Comparison of ENCODE assay signal across 11 mouse cellular contexts in the genomic region with DNA sequence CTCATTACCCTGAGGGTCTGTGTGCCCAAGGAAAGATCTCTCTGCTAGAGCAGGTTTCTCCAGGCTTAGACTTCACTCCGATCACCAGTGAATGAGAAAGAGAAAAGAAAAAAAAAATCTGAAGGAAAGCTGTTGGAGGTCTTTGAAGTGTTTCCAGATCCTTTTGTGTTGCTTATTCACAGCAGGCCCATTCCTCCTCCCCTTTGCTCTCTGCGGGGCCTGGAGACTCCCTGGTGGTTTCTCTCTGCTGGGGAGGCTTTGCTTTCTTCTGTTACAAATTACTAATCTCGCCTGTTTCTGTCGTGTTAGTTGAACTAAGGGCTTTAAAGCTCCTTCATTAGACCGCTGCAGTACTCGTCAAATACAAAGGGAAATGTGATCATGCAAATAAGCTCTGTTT.
A peak's percentile ranks its signal among the peaks of the same experiment; 100 is the strongest.
DNase-seq lines count a peak whose midpoint lies in the region; ATAC-seq and TF ChIP-seq lines count a peak whose summit lies in the region.
"Had no signal": no experiment of that assay in that cellular context is flagged by ENCODE, and none has a peak within 500 bp of the region (broad histone marks: within the 10 kb centered on the region; RNA-seq: fewer than 3 reads in every experiment).

No protein-coding gene starts in this region.

- no peaks in the 10 kb centered on the region for H3K9me3 ChIP-seq in lung, embryonic 14.5 days (ENCODE audit: low read depth, low read length)
- H3K9me3 ChIP-seq in forebrain, embryonic 16.5 days (ENCODE audit: control insufficient read depth, low read length), result no peaks in the 10 kb centered on the region
- H3K9me3 ChIP-seq in midbrain, embryonic 12.5 days, result no peaks in the 10 kb centered on the region
- H3K9me3 ChIP-seq in stomach, embryonic 16.5 days (replicated peaks; ENCODE audit: control insufficient read depth, low read length), result no peaks in the 10 kb centered on the region
- H3K9me3 ChIP-seq: stomach, embryonic 15.5 days had no signal

- DNase-seq in lung, embryonic 14.5 days, result peak; percentile 58
- no peak for DNase-seq in lung, adult 2 months
- no peak for DNase-seq in frontal cortex, postnatal 10 days (ENCODE audit: low spot score in 2 of 2)
- no peak for DNase-seq in frontal cortex, postnatal 25 days (ENCODE audit: low spot score in 2 of 2)
- DNase-seq in adrenal gland, postnatal 36 days, result no peak
- DNase-seq: heart, postnatal 14 days; lung, postnatal 4 days had no signal

- no peaks in the 10 kb centered on the region for H3K36me3 ChIP-seq in lung, embryonic 14.5 days (ENCODE audit: insufficient read depth)
- H3K36me3 ChIP-seq in forebrain, embryonic 16.5 days (ENCODE audit: control insufficient read depth, insufficient read depth), result no peaks in the 10 kb centered on the region
- no peaks in the 10 kb centered on the region for H3K36me3 ChIP-seq in midbrain, embryonic 12.5 days
- H3K36me3 ChIP-seq in stomach, embryonic 16.5 days (ENCODE audit: control insufficient read depth, insufficient read depth, low read length), result no peaks in the 10 kb centered on the region; the same call in 1 of the 2 replicates
- H3K36me3 ChIP-seq: stomach, embryonic 15.5 days had no signal

- WGBS in lung, embryonic 14.5 days, result 30% methylated on average over 6 of the region's 6 CpGs
- WGBS in lung, adult 2 months, result 61% methylated on average over 6 of the region's 6 CpGs
- 3% methylated on average over 6 of the region's 6 CpGs for WGBS in forebrain, embryonic 16.5 days
- WGBS in midbrain, embryonic 12.5 days, result 2% methylated on average over 6 of the region's 6 CpGs
- WGBS in stomach, embryonic 16.5 days, result 27% methylated on average over 6 of the region's 6 CpGs

- no peak for TF ChIP-seq CTCF in lung, embryonic 14.5 days (IDR thresholded peaks at IDR 0.05; ENCODE audit: low read depth)
- TF ChIP-seq CTCF in lung, adult 2 months (IDR thresholded peaks at IDR 0.05; ENCODE audit: insufficient read depth, low read length), result no peak

- no peak overlapping the region for H3K9ac ChIP-seq in lung, embryonic 14.5 days
- no peak overlapping the region for H3K9ac ChIP-seq in forebrain, embryonic 16.5 days (replicated peaks; ENCODE audit: low read depth, low read length)
- no peak overlapping the region for H3K9ac ChIP-seq in midbrain, embryonic 12.5 days (replicated peaks)
- no peak overlapping the region for H3K9ac ChIP-seq in stomach, embryonic 16.5 days (ENCODE audit: low read length)
- H3K9ac ChIP-seq: stomach, embryonic 15.5 days had no signal

- no peaks in the 10 kb centered on the region for H3K27me3 ChIP-seq in lung, embryonic 14.5 days (ENCODE audit: insufficient read depth, low read length)
- H3K27me3 ChIP-seq in forebrain, embryonic 16.5 days (replicated peaks; ENCODE audit: control insufficient read depth, insufficient read depth, low read length), result no peaks in the 10 kb centered on the region
- peaks cover 63% of the 10 kb centered on the region for H3K27me3 ChIP-seq in midbrain, embryonic 12.5 days
- no peaks in the 10 kb centered on the region for H3K27me3 ChIP-seq in stomach, embryonic 16.5 days (ENCODE audit: control insufficient read depth, insufficient read depth, low read length)
- H3K27me3 ChIP-seq: stomach, embryonic 15.5 days had no signal

- no peak overlapping the region for H3K4me2 ChIP-seq in lung, embryonic 14.5 days
- H3K4me2 ChIP-seq in forebrain, embryonic 16.5 days (ENCODE audit: low read length), result no peak overlapping the region
- H3K4me2 ChIP-seq in midbrain, embryonic 12.5 days (replicated peaks), result peak overlapping the region; percentile 4; the same call in 1 of the 2 replicates
- no peak overlapping the region for H3K4me2 ChIP-seq in stomach, embryonic 16.5 days (ENCODE audit: low read depth, low read length)
- H3K4me2 ChIP-seq: stomach, embryonic 15.5 days had no signal

- no peak for TF ChIP-seq POLR2A in lung, adult 2 months (IDR thresholded peaks at IDR 0.05; ENCODE audit: borderline replicate concordance, extremely low read depth, low read depth, low read length)

- peaks cover 11% of the 10 kb centered on the region for H3K4me1 ChIP-seq in lung, embryonic 14.5 days (ENCODE audit: insufficient read depth)
- no peaks in the 10 kb centered on the region; the same call in 1 of the 2 replicates for H3K4me1 ChIP-seq in lung, adult 2 months (ENCODE audit: control insufficient read depth, insufficient read depth, low read length)
- peaks cover 28% of the 10 kb centered on the region for H3K4me1 ChIP-seq in forebrain, embryonic 16.5 days (replicated peaks; ENCODE audit: control insufficient read depth, insufficient read depth, low read length)
- peaks cover 19% of the 10 kb centered on the region for H3K4me1 ChIP-seq in midbrain, embryonic 12.5 days
- H3K4me1 ChIP-seq in stomach, embryonic 16.5 days (ENCODE audit: control insufficient read depth, insufficient read depth, low read length), result peaks cover 21% of the 10 kb centered on the region

- no peak overlapping the region for H3K4me3 ChIP-seq in lung, embryonic 14.5 days (ENCODE audit: low read depth, low read length)
- no peak overlapping the region for H3K4me3 ChIP-seq in lung, adult 2 months (replicated peaks; ENCODE audit: extremely low read depth, low read depth, low read length)
- H3K4me3 ChIP-seq in forebrain, embryonic 16.5 days (replicated peaks; ENCODE audit: low read length), result no peak overlapping the region
- H3K4me3 ChIP-seq in midbrain, embryonic 12.5 days, result no peak overlapping the region
- H3K4me3 ChIP-seq in stomach, embryonic 16.5 days (replicated peaks; ENCODE audit: low read length), result no peak overlapping the region
- H3K4me3 ChIP-seq: stomach, embryonic 15.5 days had no signal

- no peak overlapping the region for H3K27ac ChIP-seq in lung, embryonic 14.5 days (ENCODE audit: low read depth)
- H3K27ac ChIP-seq in forebrain, embryonic 16.5 days (ENCODE audit: low read length), result no peak overlapping the region
- H3K27ac ChIP-seq in midbrain, embryonic 12.5 days (replicated peaks), result no peak overlapping the region; the same call in 1 of the 2 replicates
- H3K27ac ChIP-seq in stomach, embryonic 16.5 days (ENCODE audit: low read length), result peak overlapping the region; percentile 7
- H3K27ac ChIP-seq: stomach, embryonic 15.5 days had no signal

- no peak for ATAC-seq in lung, embryonic 14.5 days (ENCODE audit: insufficient read depth)
- peak; percentile 38; the same call in 1 of the 2 replicates for ATAC-seq in forebrain, embryonic 16.5 days
- ATAC-seq in midbrain, embryonic 12.5 days (ENCODE audit: low FRiP score, low read depth), result no peak
- no peak for ATAC-seq in stomach, embryonic 16.5 days (ENCODE audit: insufficient read depth, low FRiP score)
